Mouse (Mus musculus): ENCODE data around the gene Elane. TPM values are rescaled to one million over a fixed set of nuclear protein-coding genes. Genes with fewer than 3 reads are reported as not detected.
A peak's percentile ranks its signal among the peaks of the same experiment; 100 is the strongest.

Elane gene
- polyA plus RNA-seq, 1 experiment: not detected

GRCm38 (mm10) chr10:79920056-79920890 lies 34.2 kb downstream of the Elane start:
- Histone ChIP-seq H3ac (ENCODE audit: control insufficient read depth, insufficient read length, low read depth) (no peak overlapping the region), H3K79me3 (ENCODE audit: low read depth) (peaks cover 2% of the 10 kb centered on the region), H3K79me2 (ENCODE audit: control insufficient read depth, insufficient read depth) (peaks cover 14% of the 10 kb centered on the region), H3K4me3 (ENCODE audit: insufficient read depth, poor library complexity, severe bottlenecking) (no peak overlapping the region), H3K36me3 (ENCODE audit: control insufficient read depth, insufficient read depth) (no peaks in the 10 kb centered on the region), H3K27me3 (ENCODE audit: control insufficient read depth, insufficient read depth, insufficient read length) (peaks cover 34% of the 10 kb centered on the region)
- TF ChIP-seq CEBPB (IDR thresholded peaks at IDR 0.05; ENCODE audit: low read depth) (no peak), CTCF (IDR thresholded peaks at IDR 0.05; ENCODE audit: control insufficient read depth, insufficient read depth, insufficient read length) (no peak), USF1 (IDR thresholded peaks at IDR 0.05; ENCODE audit: low read depth) (no peak), MYOD1 (IDR thresholded peaks at IDR 0.05; ENCODE audit: control insufficient read depth, insufficient read length, low read depth) (no peak), MAX (IDR thresholded peaks at IDR 0.05) (no peak), MYOG (IDR thresholded peaks at IDR 0.05; ENCODE audit: control insufficient read depth, extremely low read depth, insufficient read length) (no peak), FOSL1 (IDR thresholded peaks at IDR 0.05; ENCODE audit: insufficient read depth, low read length, poor library complexity, severe bottlenecking) (no peak)

- H3K4me3 ChIP-seq (ENCODE audit: insufficient read depth, poor library complexity, severe bottlenecking): no peak within 1 kb of the TSS
- no peak within 1 kb of the TSS for H3ac ChIP-seq (ENCODE audit: control insufficient read depth, insufficient read length, low read depth)
- no peaks in the 10 kb centered on the region for H3K79me3 ChIP-seq (ENCODE audit: low read depth)
- TF ChIP-seq CEBPB (IDR thresholded peaks at IDR 0.05; ENCODE audit: low read depth) (no peak), FOSL1 (IDR thresholded peaks at IDR 0.05; ENCODE audit: insufficient read depth, low read length, poor library complexity, severe bottlenecking) (no peak), CTCF (IDR thresholded peaks at IDR 0.05; ENCODE audit: control insufficient read depth, insufficient read depth, insufficient read length) (no peak), MAX (IDR thresholded peaks at IDR 0.05) (no peak), USF1 (IDR thresholded peaks at IDR 0.05; ENCODE audit: low read depth) (no peak), MYOG (IDR thresholded peaks at IDR 0.05; ENCODE audit: control insufficient read depth, extremely low read depth, insufficient read length) (no peak), MYOD1 (IDR thresholded peaks at IDR 0.05; ENCODE audit: control insufficient read depth, insufficient read length, low read depth) (no peak)
- no peaks in the 10 kb centered on the region for H3K36me3 ChIP-seq (ENCODE audit: control insufficient read depth, insufficient read depth)
- peaks cover 7% of the 10 kb centered on the region for H3K79me2 ChIP-seq (ENCODE audit: control insufficient read depth, insufficient read depth)
- peaks cover 34% of the 10 kb centered on the region for H3K27me3 ChIP-seq (ENCODE audit: control insufficient read depth, insufficient read depth, insufficient read length)
Observed at GRCm38 (mm10) chr10:79920958-79921535, 35.0 kb downstream of the Elane start, which contains the start of gene R3hdm4. TSS of gene R3hdm4 (minus strand) at chr10:79921208.

- Histone ChIP-seq H3K4me3 (ENCODE audit: insufficient read depth, poor library complexity, severe bottlenecking) (no peak overlapping the region), H3K79me3 (ENCODE audit: low read depth) (no peaks in the 10 kb centered on the region), H3K36me3 (ENCODE audit: control insufficient read depth, insufficient read depth) (no peaks in the 10 kb centered on the region), H3K79me2 (ENCODE audit: control insufficient read depth, insufficient read depth) (peaks cover 1% of the 10 kb centered on the region), H3K27me3 (ENCODE audit: control insufficient read depth, insufficient read depth, insufficient read length) (peaks cover 34% of the 10 kb centered on the region), H3ac (ENCODE audit: control insufficient read depth, insufficient read length, low read depth) (no peak overlapping the region)
- TF ChIP-seq CTCF (IDR thresholded peaks at IDR 0.05; ENCODE audit: control insufficient read depth, insufficient read depth, insufficient read length) (no peak), MYOD1 (IDR thresholded peaks at IDR 0.05; ENCODE audit: control insufficient read depth, insufficient read length, low read depth) (no peak), CEBPB (IDR thresholded peaks at IDR 0.05; ENCODE audit: low read depth) (no peak), FOSL1 (IDR thresholded peaks at IDR 0.05; ENCODE audit: insufficient read depth, low read length, poor library complexity, severe bottlenecking) (no peak), MYOG (IDR thresholded peaks at IDR 0.05; ENCODE audit: control insufficient read depth, extremely low read depth, insufficient read length) (no peak), USF1 (IDR thresholded peaks at IDR 0.05; ENCODE audit: low read depth) (no peak), MAX (IDR thresholded peaks at IDR 0.05) (no peak)
Observed at GRCm38 (mm10) chr10:79921572-79921971, 35.5 kb downstream of the Elane start.

- Histone ChIP-seq H3ac (ENCODE audit: control insufficient read depth, insufficient read length, low read depth) (no peak overlapping the region), H3K4me3 (ENCODE audit: insufficient read depth, poor library complexity, severe bottlenecking) (no peak overlapping the region), H3K79me3 (ENCODE audit: low read depth) (no peaks in the 10 kb centered on the region), H3K79me2 (ENCODE audit: control insufficient read depth, insufficient read depth) (no peaks in the 10 kb centered on the region), H3K36me3 (ENCODE audit: control insufficient read depth, insufficient read depth) (no peaks in the 10 kb centered on the region), H3K27me3 (ENCODE audit: control insufficient read depth, insufficient read depth, insufficient read length) (peaks cover 17% of the 10 kb centered on the region)
- TF ChIP-seq USF1 (IDR thresholded peaks at IDR 0.05; ENCODE audit: low read depth): no peak
- TF ChIP-seq CTCF (IDR thresholded peaks at IDR 0.05; ENCODE audit: control insufficient read depth, insufficient read depth, insufficient read length): peak; percentile 98
- peak; percentile 22 for TF ChIP-seq MAX (IDR thresholded peaks at IDR 0.05)
- TF ChIP-seq MYOG (IDR thresholded peaks at IDR 0.05; ENCODE audit: control insufficient read depth, extremely low read depth, insufficient read length): no peak
- no peak for TF ChIP-seq CEBPB (IDR thresholded peaks at IDR 0.05; ENCODE audit: low read depth)
Observed at GRCm38 (mm10) chr10:79924998-79925784, 39.1 kb downstream of the Elane start.

- no peak for TF ChIP-seq MAX (IDR thresholded peaks at IDR 0.05)
- TF ChIP-seq CTCF (IDR thresholded peaks at IDR 0.05; ENCODE audit: control insufficient read depth, insufficient read depth, insufficient read length): no peak
- TF ChIP-seq FOSL1 (IDR thresholded peaks at IDR 0.05; ENCODE audit: insufficient read depth, low read length, poor library complexity, severe bottlenecking): no peak
- TF ChIP-seq USF1 (IDR thresholded peaks at IDR 0.05; ENCODE audit: low read depth): no peak
- no peak for TF ChIP-seq CEBPB (IDR thresholded peaks at IDR 0.05; ENCODE audit: low read depth)
- TF ChIP-seq MYOG (IDR thresholded peaks at IDR 0.05; ENCODE audit: control insufficient read depth, extremely low read depth, insufficient read length): no peak
- TF ChIP-seq MYOD1 (IDR thresholded peaks at IDR 0.05; ENCODE audit: control insufficient read depth, insufficient read length, low read depth): no peak
- Histone ChIP-seq H3K4me3 (ENCODE audit: insufficient read depth, poor library complexity, severe bottlenecking) (peak overlapping the region; percentile 55), H3K79me2 (ENCODE audit: control insufficient read depth, insufficient read depth) (no peaks in the 10 kb centered on the region), H3K27me3 (ENCODE audit: control insufficient read depth, insufficient read depth, insufficient read length) (peaks cover 10% of the 10 kb centered on the region), H3ac (ENCODE audit: control insufficient read depth, insufficient read length, low read depth) (peak overlapping the region; percentile 50), H3K79me3 (ENCODE audit: low read depth) (no peaks in the 10 kb centered on the region), H3K36me3 (ENCODE audit: control insufficient read depth, insufficient read depth) (no peaks in the 10 kb centered on the region)
Observed at GRCm38 (mm10) chr10:79925785-79926490, 39.9 kb downstream of the Elane start.
